Mouse (Mus musculus) monocyte, adult 59 days (primary cell): ENCODE data around the gene Scgb1b20. TPM values are rescaled to one million over a fixed set of nuclear protein-coding genes. Genes with fewer than 3 reads are reported as not detected.

Source experiments
- total RNA-seq, 2 experiments: library from RNA; stranded (reverse); gene quantifications; one replicate each; pipeline ENCODE4 v1.2.4; 2023

Scgb1b20 gene
- not detected for total RNA-seq

DNA sequence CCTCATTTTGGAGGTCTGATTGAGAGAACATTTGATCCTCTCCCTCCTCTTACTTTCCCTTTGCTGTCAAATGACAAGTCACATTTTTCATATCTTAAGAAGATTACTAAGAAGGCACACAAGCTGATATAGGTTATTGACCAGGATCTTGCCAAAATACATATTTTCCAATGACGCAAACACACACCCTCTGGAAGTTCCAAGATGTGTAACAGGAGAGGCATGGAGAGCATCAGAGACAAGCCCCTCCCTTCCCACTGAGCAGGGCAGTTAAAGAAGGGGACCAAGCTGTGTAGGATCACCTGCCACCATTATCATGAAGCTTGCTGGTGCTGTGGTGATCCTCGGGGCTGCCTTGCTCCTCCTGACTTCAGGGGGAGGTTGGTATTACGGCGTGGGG lies at the start of gene Scgb1b20:
Gene Scgb1b20 (plus strand): TSS at position 301 of the 400 bp plus-strand sequence.

DNA sequence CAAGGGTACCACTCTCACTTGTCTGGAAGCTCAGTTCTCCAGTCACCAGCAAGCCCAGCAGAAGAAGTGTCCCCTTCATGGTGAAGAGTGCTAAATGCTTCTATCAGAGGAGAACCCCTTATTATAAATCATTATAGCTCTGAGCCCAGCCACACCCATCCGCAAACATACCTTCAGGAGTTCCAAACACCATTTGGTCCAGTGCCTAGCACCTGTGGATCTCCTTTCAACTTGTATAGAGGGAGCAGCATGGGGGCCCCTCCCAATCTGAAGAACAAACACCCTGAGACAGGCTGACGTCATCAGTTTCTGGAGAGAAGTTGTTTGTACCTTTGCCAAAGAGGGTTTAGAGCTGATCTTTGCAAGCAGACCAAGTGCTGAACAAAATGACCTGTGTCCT lies 6.8 kb upstream of the Scgb1b20 start, which contains the start of gene Scgb2b20:
Gene Scgb2b20 (minus strand): TSS at position 101 of the 400 bp plus-strand sequence.

Other genes with a start within 250 kb of the Scgb1b20 start
- gene Scgb2b18, start 199.4 kb upstream of the Scgb1b20 start, total RNA-seq, result not detected
- gene Scgb1b18, start 187.7 kb upstream of the Scgb1b20 start, total RNA-seq, result not detected
- not detected for gene Scgb2b19, start 92.9 kb upstream of the Scgb1b20 start, total RNA-seq
- not detected for gene Scgb1b19, start 85.9 kb upstream of the Scgb1b20 start, total RNA-seq
- not detected for gene Scgb2b20, start 6.9 kb upstream of the Scgb1b20 start, total RNA-seq
- not detected for gene Scgb2b21, start 147.2 kb downstream of the Scgb1b20 start, total RNA-seq